ENCODE assay signal across 15 mouse cellular contexts in the genomic region with DNA sequence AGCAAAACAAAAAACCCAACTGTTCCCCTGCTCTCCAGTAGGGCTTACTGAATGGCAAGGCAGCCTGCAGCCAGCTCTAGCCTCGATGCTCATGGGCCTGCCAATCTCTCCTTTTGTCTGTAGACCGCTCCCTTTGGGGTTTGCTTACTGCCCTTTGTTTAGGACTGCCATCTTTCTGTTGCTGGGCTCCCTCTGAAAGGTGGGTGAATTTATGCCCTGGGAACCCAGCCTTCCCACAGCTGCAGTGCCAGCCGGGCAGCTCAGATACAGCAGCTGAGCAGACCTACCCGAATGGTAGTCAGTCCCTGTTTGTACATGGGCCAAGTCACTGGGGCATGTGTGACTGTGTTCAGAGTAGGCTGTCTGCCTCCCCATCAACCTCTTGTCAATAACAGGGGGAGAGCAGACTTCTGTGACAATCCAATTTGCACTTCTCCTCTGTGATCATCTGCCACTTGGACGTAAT. TPM values are rescaled to one million over a fixed set of nuclear protein-coding genes. Genes with fewer than 3 reads are reported as not detected.
DNase-seq lines count a peak whose midpoint lies in the region; ATAC-seq and TF ChIP-seq lines count a peak whose summit lies in the region.
"Had no signal": no experiment of that assay in that cellular context is flagged by ENCODE, and none has a peak within 500 bp of the region (broad histone marks: within the 10 kb centered on the region; RNA-seq: fewer than 3 reads in every experiment).

No protein-coding gene starts in this region.

- intact Hi-C loops in left cerebral cortex, postnatal 4 days (cut with DNase I), result no loop called here

- H3K9ac ChIP-seq in forebrain, embryonic 12.5 days, result no peak overlapping the region
- H3K9ac ChIP-seq in neural tube, embryonic 15.5 days (replicated peaks), result no peak overlapping the region
- H3K9ac ChIP-seq in lung, postnatal 0 days (replicated peaks; ENCODE audit: low read depth), result no peak overlapping the region
- H3K9ac ChIP-seq: embryonic facial prominence, embryonic 12.5 days; heart, embryonic 15.5 days; limb, embryonic 12.5 days; lung, embryonic 15.5 days had no signal

- no peak for TF ChIP-seq EP300 in lung, postnatal 0 days (IDR thresholded peaks at IDR 0.05)

- WGBS in forebrain, embryonic 12.5 days, result 19% methylated on average over 5 of the region's 5 CpGs
- 27% methylated on average over 5 of the region's 5 CpGs for WGBS in neural tube, embryonic 15.5 days
- 72% methylated on average over 5 of the region's 5 CpGs for WGBS in lung, postnatal 0 days

- no peaks in the 10 kb centered on the region for H3K9me3 ChIP-seq in forebrain, embryonic 12.5 days
- no peaks in the 10 kb centered on the region for H3K9me3 ChIP-seq in neural tube, embryonic 15.5 days (replicated peaks)
- H3K9me3 ChIP-seq in lung, postnatal 0 days (ENCODE audit: low read length), result no peaks in the 10 kb centered on the region
- H3K9me3 ChIP-seq: embryonic facial prominence, embryonic 12.5 days; heart, embryonic 15.5 days; limb, embryonic 12.5 days; lung, embryonic 15.5 days had no signal

- H3K27me3 ChIP-seq in forebrain, embryonic 12.5 days, result no peaks in the 10 kb centered on the region
- no peaks in the 10 kb centered on the region for H3K27me3 ChIP-seq in neural tube, embryonic 15.5 days (replicated peaks)
- H3K27me3 ChIP-seq in lung, postnatal 0 days (replicated peaks; ENCODE audit: insufficient read depth, low read length), result no peaks in the 10 kb centered on the region
- H3K27me3 ChIP-seq: CH12.LX; embryonic facial prominence, embryonic 12.5 days; heart, embryonic 15.5 days; lung, embryonic 15.5 days had no signal

- no peaks in the 10 kb centered on the region for H3K36me3 ChIP-seq in forebrain, embryonic 12.5 days (replicated peaks)
- H3K36me3 ChIP-seq in neural tube, embryonic 15.5 days, result no peaks in the 10 kb centered on the region
- H3K36me3 ChIP-seq in lung, postnatal 0 days (ENCODE audit: insufficient read depth, low read length), result no peaks in the 10 kb centered on the region
- H3K36me3 ChIP-seq: embryonic facial prominence, embryonic 12.5 days; heart, embryonic 15.5 days; limb, embryonic 12.5 days; lung, embryonic 15.5 days had no signal

- TF ChIP-seq CTCF in lung, postnatal 0 days (IDR thresholded peaks at IDR 0.05), result no peak

- DNase-seq in left cerebral cortex, postnatal 4 days, result peak; percentile 76
- DNase-seq in left cerebral cortex, adult 18-20 months (ENCODE audit: low spot score in 2 of 2), result no peak
- DNase-seq in mesoderm, embryonic 11.5 days (ENCODE audit: low read depth, low spot score), result peak; percentile 47
- no peak for DNase-seq in thymus, postnatal 14 days
- no peak for DNase-seq in lung, postnatal 0 days (ENCODE audit: low spot score)
- no peak for DNase-seq in gastrocnemius, adult 8-10 months (ENCODE audit: low spot score in 2 of 2)
- DNase-seq: gastrocnemius, adult 2 months had no signal

- peak; percentile 94 for ATAC-seq in forebrain, embryonic 12.5 days (ENCODE audit: low FRiP score)
- ATAC-seq in neural tube, embryonic 15.5 days (ENCODE audit: low FRiP score), result peak; percentile 92
- no peak for ATAC-seq in lung, postnatal 0 days

- H3K4me1 ChIP-seq in forebrain, embryonic 12.5 days, result peaks cover 28% of the 10 kb centered on the region
- H3K4me1 ChIP-seq in neural tube, embryonic 15.5 days, result peaks cover 13% of the 10 kb centered on the region
- no peaks in the 10 kb centered on the region for H3K4me1 ChIP-seq in lung, postnatal 0 days (ENCODE audit: insufficient read depth, low read depth, low read length)
- H3K4me1 ChIP-seq: embryonic facial prominence, embryonic 12.5 days; heart, embryonic 15.5 days; limb, embryonic 12.5 days; lung, embryonic 15.5 days had no signal

- peak overlapping the region; percentile 90 for H3K27ac ChIP-seq in forebrain, embryonic 12.5 days
- peak overlapping the region; percentile 74 for H3K27ac ChIP-seq in neural tube, embryonic 15.5 days (replicated peaks)
- no peak overlapping the region for H3K27ac ChIP-seq in lung, postnatal 0 days (ENCODE audit: low read length)
- H3K27ac ChIP-seq: embryonic facial prominence, embryonic 12.5 days; gastrocnemius, adult 2 months; heart, embryonic 15.5 days; limb, embryonic 12.5 days; lung, embryonic 15.5 days had no signal

- no peak overlapping the region for H3K4me3 ChIP-seq in forebrain, embryonic 12.5 days (replicated peaks)
- H3K4me3 ChIP-seq in neural tube, embryonic 15.5 days (replicated peaks), result no peak overlapping the region
- H3K4me3 ChIP-seq in lung, postnatal 0 days (ENCODE audit: low read depth, low read length), result no peak overlapping the region
- H3K4me3 ChIP-seq: embryonic facial prominence, embryonic 12.5 days; gastrocnemius, adult 2 months; heart, embryonic 15.5 days; limb, embryonic 12.5 days; lung, embryonic 15.5 days; myocyte had no signal

- peak overlapping the region; percentile 17; the same call in 1 of the 2 replicates for H3K4me2 ChIP-seq in forebrain, embryonic 12.5 days
- no peak overlapping the region for H3K4me2 ChIP-seq in neural tube, embryonic 15.5 days
- H3K4me2 ChIP-seq in lung, postnatal 0 days (replicated peaks; ENCODE audit: low read depth, low read length), result no peak overlapping the region
- H3K4me2 ChIP-seq: embryonic facial prominence, embryonic 12.5 days; heart, embryonic 15.5 days; limb, embryonic 12.5 days; lung, embryonic 15.5 days had no signal

RNA-seq across cellular contexts. Expression of a gene that starts 28.9 kb away (rescaled TPM):
- 1 to 10 TPM; 1.3 to 2.8 TPM for total RNA-seq in left cerebral cortex, postnatal 4 days (2021)
- under 1 TPM in 1 of 2 experiments, not detected in 1; 0.19 TPM for total RNA-seq in left cerebral cortex, adult 18-20 months (2021)
- polyA plus RNA-seq in forebrain, embryonic 12.5 days (2016; fragmentation: Nextera tagmentation; extraction: Ambion mirVana), result 10.6 and 16.7 TPM in 2 replicates
- polyA plus RNA-seq in neural tube, embryonic 15.5 days (2015; fragmentation: Nextera tagmentation; extraction: Ambion mirVana), result 2.0 and 2.7 TPM in 2 replicates
- polyA plus RNA-seq in lung, postnatal 0 days (2015; fragmentation: Nextera tagmentation; extraction: Ambion mirVana), result 3.0 and 5.1 TPM in 2 replicates
- total RNA-seq in gastrocnemius, adult 8-10 months (2022), result under 1 TPM in 1 of 4 experiments, not detected in 3; 0.05 TPM
- total RNA-seq: CH12.LX; gastrocnemius, adult 2 months had no signal
- polyA plus RNA-seq: myocyte had no signal

Comparison
In these comparisons a context has a peak if more than half of its experiments do, and no peak if none do; other contexts are left out.
1. DNase-seq: peak in left cerebral cortex, postnatal 4 days (single experiment) and mesoderm, embryonic 11.5 days (single experiment); none in left cerebral cortex, adult 18-20 months (0 of 2), thymus, postnatal 14 days (single experiment), lung, postnatal 0 days (single experiment) and gastrocnemius, adult 8-10 months (0 of 2).